Mouse (Mus musculus): ENCODE results near the gene Acad12.
"Not testable (repeated sequence)": the region's sequence is repeated elsewhere in the genome, so short reads cannot be mapped to it uniquely, and the experiment has no call there.

Gene Acad12

GRCm38 (mm10) chr5:121618592-121619513 lies at the start of gene Acad12:
Acad12 (minus strand) TSS chr5:121618938.
- peak; percentile 92 for DNase-seq (ENCODE audit: low spot score)

GRCm38 (mm10) chr5:121668411-121668810 lies 49.7 kb upstream of the Acad12 start:
- no peak for DNase-seq (ENCODE audit: low spot score)

GRCm38 (mm10) chr5:121667067-121667466 lies 48.3 kb upstream of the Acad12 start:
- DNase-seq (ENCODE audit: low spot score): no peak

DNA sequence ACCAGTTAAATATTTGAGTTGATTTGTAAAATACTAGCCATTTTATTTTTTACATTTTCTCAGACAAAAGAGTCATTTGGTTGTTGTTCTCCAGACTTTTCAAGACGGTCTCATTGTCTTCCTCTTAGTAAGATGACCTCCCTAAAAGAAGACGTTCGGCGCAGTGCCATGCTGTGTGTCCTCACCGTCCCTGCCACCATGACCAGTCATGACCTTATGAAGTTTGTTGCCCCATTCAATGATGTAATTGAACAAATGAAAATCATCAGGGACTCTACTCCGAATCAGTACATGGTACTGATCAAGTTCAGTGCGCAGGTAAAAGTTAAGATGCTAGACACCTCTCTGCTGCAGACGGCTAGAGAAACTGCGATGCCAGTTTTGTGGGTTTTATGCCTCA lies 46.2 kb upstream of the Acad12 start:
- DNase-seq (ENCODE audit: low spot score): no peak

- DNase-seq (ENCODE audit: low spot score): no peak
Measured at GRCm38 (mm10) chr5:121664078-121664477, 45.3 kb upstream of the Acad12 start.

- DNase-seq (ENCODE audit: low spot score): no peak
Measured at GRCm38 (mm10) chr5:121663456-121663855, 44.7 kb upstream of the Acad12 start.

DNA sequence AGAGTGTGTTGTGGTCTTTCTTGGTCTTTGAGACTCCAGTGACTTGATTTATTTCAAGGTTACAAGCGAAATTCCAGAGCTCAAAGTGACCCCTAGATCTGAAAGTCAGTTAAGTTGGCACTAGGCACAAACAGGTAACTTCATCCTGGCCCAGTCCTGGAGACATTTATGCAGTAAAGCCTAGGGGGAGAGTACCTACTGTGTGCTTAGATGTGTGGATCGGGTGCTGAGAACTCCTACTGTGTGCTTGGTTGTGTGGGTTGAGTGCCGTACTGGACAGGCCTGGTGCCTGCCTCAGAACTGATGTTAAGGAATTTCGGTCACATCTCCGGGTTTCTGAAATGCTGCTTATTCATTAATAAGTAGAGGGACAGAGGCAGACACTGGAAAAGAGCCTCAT lies 42.8 kb upstream of the Acad12 start:
- DNase-seq (ENCODE audit: low spot score): no peak

- no peak for DNase-seq (ENCODE audit: low spot score)
Measured at GRCm38 (mm10) chr5:121660897-121661254, 42.1 kb upstream of the Acad12 start.

GRCm38 (mm10) chr5:121660059-121660896 lies 41.5 kb upstream of the Acad12 start, which contains the start of the genes Acad10 and Brap:
Acad10 (minus strand) TSS chr5:121660514.
Brap (plus strand) TSS chr5:121660563.
- DNase-seq (ENCODE audit: low spot score): peak; percentile 96

- not testable (repeated sequence) for DNase-seq (ENCODE audit: low spot score)
Measured at GRCm38 (mm10) chr5:121657656-121658055, 38.9 kb upstream of the Acad12 start.

DNA sequence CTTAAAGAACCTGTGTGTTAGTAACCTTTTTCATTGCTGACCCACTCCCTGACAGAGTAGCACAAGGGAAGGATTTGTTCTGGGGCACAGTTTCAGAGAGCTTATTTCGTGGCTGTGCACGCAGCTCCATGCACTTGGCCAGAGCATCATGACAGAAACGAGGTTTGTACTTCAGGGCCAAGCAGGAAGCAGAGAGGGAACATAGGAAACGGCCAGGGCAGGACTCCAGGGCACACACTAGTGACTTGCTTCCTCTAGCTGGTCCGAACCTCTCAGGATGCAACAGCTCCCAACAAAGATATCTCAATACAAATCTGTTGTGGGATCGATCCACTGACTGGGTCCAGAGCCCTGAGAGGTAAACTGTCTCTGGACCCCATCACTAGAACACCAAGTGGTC lies 38.1 kb upstream of the Acad12 start:
- DNase-seq (ENCODE audit: low spot score): not testable (repeated sequence)

GRCm38 (mm10) chr5:121654526-121654925 lies 35.8 kb upstream of the Acad12 start:
- no peak for DNase-seq (ENCODE audit: low spot score)

DNA sequence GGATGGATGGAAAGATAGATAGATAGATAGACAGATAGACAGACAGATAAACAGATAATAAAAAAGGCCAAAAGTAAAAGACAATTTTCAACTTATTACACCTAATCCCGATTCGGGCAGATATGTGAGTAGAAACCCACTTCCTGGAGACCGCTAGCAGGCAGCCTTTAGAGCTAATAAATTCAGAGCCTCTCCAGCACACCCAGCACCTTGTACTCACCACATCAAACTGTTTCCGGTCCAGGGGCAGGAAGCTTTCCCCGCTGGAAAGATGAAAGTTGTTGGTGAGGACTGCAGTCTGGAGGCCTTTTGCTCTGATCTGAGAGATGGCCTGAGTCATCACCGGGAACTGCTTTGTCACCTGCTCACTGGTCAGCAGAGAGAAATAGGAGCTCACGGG lies 30.4 kb upstream of the Acad12 start:
- DNase-seq (ENCODE audit: low spot score): no peak

- DNase-seq (ENCODE audit: low spot score): no peak
Measured at GRCm38 (mm10) chr5:121639601-121640000, 20.9 kb upstream of the Acad12 start.

GRCm38 (mm10) chr5:121637296-121637695 lies 18.6 kb upstream of the Acad12 start:
- no peak for DNase-seq (ENCODE audit: low spot score)

GRCm38 (mm10) chr5:121634668-121635067 lies 15.9 kb upstream of the Acad12 start:
- DNase-seq (ENCODE audit: low spot score): no peak

DNA sequence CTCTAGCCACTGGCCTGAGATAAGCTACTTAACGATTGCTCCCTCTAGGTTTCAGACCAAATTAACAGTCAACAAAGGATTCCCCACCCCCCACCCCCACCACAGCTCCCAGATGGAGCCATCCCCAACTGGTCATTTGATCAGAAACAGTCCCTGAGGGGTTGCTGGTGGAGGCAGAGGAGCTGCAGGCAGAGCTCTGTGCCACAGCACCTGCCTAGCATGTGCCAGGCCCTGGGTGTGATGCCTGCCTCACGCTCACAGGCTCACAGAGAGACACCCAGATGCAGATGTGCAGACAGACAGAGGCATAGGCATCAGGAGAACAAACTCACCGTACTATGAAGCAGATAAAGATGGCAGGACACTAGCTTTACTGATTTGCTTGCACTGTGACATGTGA lies 14.1 kb upstream of the Acad12 start:
- DNase-seq (ENCODE audit: low spot score): peak; percentile 33

DNA sequence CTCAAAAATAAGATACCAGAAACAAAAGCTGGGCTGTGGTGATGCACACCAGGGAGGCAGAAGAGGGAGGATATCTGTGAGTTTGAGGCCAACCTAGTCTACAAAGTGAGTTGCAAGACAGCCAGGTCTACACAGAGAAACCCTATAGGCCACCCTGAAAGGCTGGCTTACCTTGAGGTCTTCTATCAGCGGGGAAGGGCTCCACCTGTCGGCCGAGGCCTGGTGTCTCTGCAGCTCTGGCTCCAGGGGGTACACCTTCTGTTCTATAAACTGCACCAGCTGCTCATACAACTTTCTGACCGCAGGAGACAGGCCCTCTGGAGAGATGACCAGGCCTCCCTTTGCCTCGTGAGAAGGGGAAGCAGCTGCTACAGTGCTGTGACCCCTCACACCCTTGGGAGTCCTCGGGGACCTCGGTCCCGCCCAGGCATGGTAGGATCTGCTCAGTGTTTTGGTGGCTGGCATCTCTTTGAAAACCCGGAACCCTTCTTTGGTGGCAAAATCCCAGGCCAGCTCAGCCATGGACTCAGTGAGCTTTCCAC lies 12.4 kb upstream of the Acad12 start:
- peak; percentile 42 for DNase-seq (ENCODE audit: low spot score)

- DNase-seq (ENCODE audit: low spot score): peak; percentile 91
Measured at GRCm38 (mm10) chr5:121627871-121628270, 9.1 kb upstream of the Acad12 start.

GRCm38 (mm10) chr5:121623241-121623640 lies 4.5 kb upstream of the Acad12 start:
- DNase-seq (ENCODE audit: low spot score): no peak

DNA sequence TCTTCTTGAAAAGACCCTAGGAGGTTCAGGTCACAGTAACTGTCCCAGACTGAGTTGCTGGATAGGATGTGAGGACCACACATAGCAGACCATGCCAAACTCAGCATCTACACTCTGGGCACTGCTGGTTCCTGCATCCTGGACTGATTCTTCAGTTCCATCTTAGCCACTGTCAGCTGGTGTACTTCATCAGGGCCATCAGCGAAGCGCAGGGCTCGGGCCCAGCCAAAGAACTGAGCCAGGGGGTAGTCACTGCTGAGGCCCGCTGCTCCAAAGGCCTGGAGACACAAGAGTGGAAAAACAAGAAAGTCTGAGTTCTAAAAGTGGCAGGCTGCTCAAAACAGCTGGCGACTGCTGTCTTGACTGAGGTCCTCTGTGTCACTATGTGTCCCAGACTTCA lies 2.4 kb upstream of the Acad12 start:
- no peak for DNase-seq (ENCODE audit: low spot score)

GRCm38 (mm10) chr5:121614921-121615320 lies 3.8 kb downstream of the Acad12 start:
- DNase-seq (ENCODE audit: low spot score): not testable (repeated sequence)

DNA sequence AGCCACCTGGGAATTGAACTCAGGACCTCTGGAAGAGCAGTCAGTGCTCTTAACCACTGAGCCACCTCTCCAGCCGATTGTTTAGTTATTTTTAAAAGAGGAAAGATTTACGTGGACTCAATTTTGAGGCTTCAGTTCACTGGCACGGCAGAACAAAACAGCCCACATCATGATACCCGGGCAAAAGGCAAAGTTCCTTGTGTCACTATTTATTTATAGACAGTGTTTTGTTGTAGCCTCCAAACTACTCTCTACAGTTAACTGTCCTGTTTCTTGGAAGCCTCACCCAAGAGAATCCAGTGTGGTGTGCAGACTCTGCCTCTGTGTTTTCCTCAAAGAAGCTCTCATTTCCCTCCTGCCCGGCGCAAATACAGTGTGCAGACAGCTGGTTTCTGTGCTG lies 6.7 kb downstream of the Acad12 start:
- no peak for DNase-seq (ENCODE audit: low spot score)

Measured in retina, embryonic 14.5 days (tissue).